Mouse (Mus musculus): ENCODE data around the gene Gm17334. TPM values are rescaled to one million over a fixed set of nuclear protein-coding genes. Genes with fewer than 3 reads are reported as not detected.

Gene Gm17334
- total RNA-seq, 1 experiment, result 0.22 TPM

- Histone ChIP-seq H3K4me1 (ENCODE audit: control insufficient read depth in 2 of 2, insufficient read depth in 2 of 2, low read length in 2 of 2, poor library complexity in 1 of 2) (peaks cover 9 to 29% of the 10 kb centered on the region in 2 experiments), H3K9me3 (ENCODE audit: control insufficient read depth, insufficient read depth, low read depth, low read length) (no peaks in the 10 kb centered on the region), H3K27ac (ENCODE audit: insufficient read depth, low read depth, low read length, poor library complexity, severe bottlenecking) (peak within 1 kb of the TSS; percentile 57; the same call in 1 of the 2 replicates), H3K36me3 (ENCODE audit: control insufficient read depth, insufficient read depth, low read length, poor library complexity, severe bottlenecking) (peaks cover 33% of the 10 kb centered on the region), H3K4me3 (ENCODE audit: insufficient read depth in 1 of 2, low read depth in 1 of 2, low read length in 2 of 2, poor library complexity in 1 of 2, severe bottlenecking in 1 of 2) (peak within 1 kb of the TSS; percentile 91 to 92), H3K9ac (ENCODE audit: insufficient read depth, low read depth, low read length, poor library complexity, severe bottlenecking) (peak within 1 kb of the TSS; percentile 83)
- DNase-seq (ENCODE audit: low read depth, low spot score), result peak; percentile 93
- in situ Hi-C loops (cut with MboI; ENCODE audit: low sequenced_read_pairs in 2 of 2, unreplicated experiment in 2 of 2), result no loop called here
- TF ChIP-seq HCFC1 (IDR thresholded peaks at IDR 0.05; ENCODE audit: borderline replicate concordance, insufficient read depth, low read length), result no peak
Observed at GRCm38 (mm10) chr11:53769760-53770124, 3.2 kb downstream of the Gm17334 start, which contains the start of gene Irf1. Irf1 (plus strand) TSS chr11:53770014.

DNA sequence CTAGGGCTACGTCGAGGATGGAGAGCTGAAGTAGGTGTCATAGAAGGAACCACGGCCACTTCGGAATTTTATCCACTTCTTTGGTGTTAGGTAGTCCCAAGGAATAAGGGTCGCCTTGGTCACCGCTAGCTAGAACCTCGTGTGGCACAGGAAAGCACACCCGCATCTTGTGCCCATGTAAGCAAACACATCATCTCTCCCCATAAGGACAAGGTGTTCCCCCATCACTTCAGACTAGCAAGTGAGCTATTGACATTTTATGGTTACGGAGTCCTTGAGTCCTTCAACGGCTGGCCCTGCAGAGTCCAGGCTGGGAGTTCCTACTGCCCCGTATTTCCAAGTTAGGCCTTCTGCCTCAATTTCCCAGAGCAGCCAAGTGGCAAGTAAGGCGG lies 3.8 kb downstream of the Gm17334 start:
- in situ Hi-C loops (cut with MboI; ENCODE audit: low sequenced_read_pairs in 2 of 2, unreplicated experiment in 2 of 2), result no loop called here
- Histone ChIP-seq H3K9ac (ENCODE audit: insufficient read depth, low read depth, low read length, poor library complexity, severe bottlenecking) (no peak overlapping the region), H3K36me3 (ENCODE audit: control insufficient read depth, insufficient read depth, low read length, poor library complexity, severe bottlenecking) (peaks cover 27% of the 10 kb centered on the region), H3K9me3 (ENCODE audit: control insufficient read depth, insufficient read depth, low read depth, low read length) (no peaks in the 10 kb centered on the region), H3K4me3 (ENCODE audit: insufficient read depth in 1 of 2, low read depth in 1 of 2, low read length in 2 of 2, poor library complexity in 1 of 2, severe bottlenecking in 1 of 2) (peak overlapping the region; percentile 24 to 46), H3K4me1 (ENCODE audit: control insufficient read depth in 2 of 2, insufficient read depth in 2 of 2, low read length in 2 of 2, poor library complexity in 1 of 2) (peaks cover 14 to 31% of the 10 kb centered on the region in 2 experiments), H3K27ac (ENCODE audit: insufficient read depth, low read depth, low read length, poor library complexity, severe bottlenecking) (no peak overlapping the region)
- no peak for DNase-seq (ENCODE audit: low read depth, low spot score)
- TF ChIP-seq ZNF384 (IDR thresholded peaks at IDR 0.05; ENCODE audit: low read depth, low read length) (no peak), HCFC1 (IDR thresholded peaks at IDR 0.05; ENCODE audit: borderline replicate concordance, insufficient read depth, low read length) (no peak), CHD2 (IDR thresholded peaks at IDR 0.05; ENCODE audit: low read depth, low read length) (no peak), MAFK (IDR thresholded peaks at IDR 0.05; ENCODE audit: insufficient read depth, low read depth, low read length) (no peak), ZC3H11A (IDR thresholded peaks at IDR 0.05; ENCODE audit: borderline replicate concordance, low read depth, low read length) (no peak)

- Histone ChIP-seq H3K27ac (ENCODE audit: insufficient read depth, low read depth, low read length, poor library complexity, severe bottlenecking) (no peak overlapping the region), H3K4me1 (ENCODE audit: control insufficient read depth in 2 of 2, insufficient read depth in 2 of 2, low read length in 2 of 2, poor library complexity in 1 of 2) (peaks cover 16 to 32% of the 10 kb centered on the region in 2 experiments), H3K9ac (ENCODE audit: insufficient read depth, low read depth, low read length, poor library complexity, severe bottlenecking) (no peak overlapping the region), H3K9me3 (ENCODE audit: control insufficient read depth, insufficient read depth, low read depth, low read length) (no peaks in the 10 kb centered on the region), H3K36me3 (ENCODE audit: control insufficient read depth, insufficient read depth, low read length, poor library complexity, severe bottlenecking) (peaks cover 21% of the 10 kb centered on the region), H3K4me3 (ENCODE audit: insufficient read depth in 1 of 2, low read depth in 1 of 2, low read length in 2 of 2, poor library complexity in 1 of 2, severe bottlenecking in 1 of 2) (no peak overlapping the region)
- TF ChIP-seq CHD2 (IDR thresholded peaks at IDR 0.05; ENCODE audit: low read depth, low read length) (no peak), ZC3H11A (IDR thresholded peaks at IDR 0.05; ENCODE audit: borderline replicate concordance, low read depth, low read length) (no peak), MAFK (IDR thresholded peaks at IDR 0.05; ENCODE audit: insufficient read depth, low read depth, low read length) (no peak), ZNF384 (IDR thresholded peaks at IDR 0.05; ENCODE audit: low read depth, low read length) (no peak), HCFC1 (IDR thresholded peaks at IDR 0.05; ENCODE audit: borderline replicate concordance, insufficient read depth, low read length) (no peak)
- no peak for DNase-seq (ENCODE audit: low read depth, low spot score)
- in situ Hi-C loops (cut with MboI; ENCODE audit: low sequenced_read_pairs in 2 of 2, unreplicated experiment in 2 of 2), result no loop called here
Observed at GRCm38 (mm10) chr11:53768422-53769184, 4.4 kb downstream of the Gm17334 start.

- H3K4me1 ChIP-seq (ENCODE audit: control insufficient read depth in 2 of 2, insufficient read depth in 2 of 2, low read length in 2 of 2, poor library complexity in 1 of 2), result peaks cover 20 to 48% of the 10 kb centered on the region in 2 experiments
- in situ Hi-C loops (cut with MboI; ENCODE audit: low sequenced_read_pairs in 2 of 2, unreplicated experiment in 2 of 2), result no loop called here
- no peak overlapping the region for H3K9ac ChIP-seq (ENCODE audit: insufficient read depth, low read depth, low read length, poor library complexity, severe bottlenecking)
- no peaks in the 10 kb centered on the region for H3K9me3 ChIP-seq (ENCODE audit: control insufficient read depth, insufficient read depth, low read depth, low read length)
- TF ChIP-seq MAFK (IDR thresholded peaks at IDR 0.05; ENCODE audit: insufficient read depth, low read depth, low read length) (no peak), CHD2 (IDR thresholded peaks at IDR 0.05; ENCODE audit: low read depth, low read length) (no peak), ZC3H11A (IDR thresholded peaks at IDR 0.05; ENCODE audit: borderline replicate concordance, low read depth, low read length) (no peak), ZNF384 (IDR thresholded peaks at IDR 0.05; ENCODE audit: low read depth, low read length) (no peak), HCFC1 (IDR thresholded peaks at IDR 0.05; ENCODE audit: borderline replicate concordance, insufficient read depth, low read length) (no peak)
- no peak for DNase-seq (ENCODE audit: low read depth, low spot score)
- no peaks in the 10 kb centered on the region for H3K36me3 ChIP-seq (ENCODE audit: control insufficient read depth, insufficient read depth, low read length, poor library complexity, severe bottlenecking)
- H3K4me3 ChIP-seq (ENCODE audit: insufficient read depth in 1 of 2, low read depth in 1 of 2, low read length in 2 of 2, poor library complexity in 1 of 2, severe bottlenecking in 1 of 2), result no peak overlapping the region
- no peak overlapping the region for H3K27ac ChIP-seq (ENCODE audit: insufficient read depth, low read depth, low read length, poor library complexity, severe bottlenecking)
Observed at GRCm38 (mm10) chr11:53764581-53764980, 8.4 kb downstream of the Gm17334 start.
